Mouse (Mus musculus): ENCODE measurements at regions not wholly inside any gene's neighbourhood (a gene's known extent, or its start where the extent isn't known, plus 50 kb on each side); places are given as distances from the start of the nearest gene placed in this dataset.

GRCm38 (mm10) chr10:117909811-117910239, 64.0 kb upstream of the Rap1b start:
- H3K4me1 ChIP-seq (ENCODE audit: control insufficient read depth, insufficient read depth, low read length), result peaks cover 8% of the 10 kb centered on the region; the same call in 1 of the 2 replicates
- H3K4me3 ChIP-seq (ENCODE audit: low read depth, low read length), result no peak overlapping the region
- no peak overlapping the region for H3K4me2 ChIP-seq
- 66% methylated on average over 11 of the region's 11 CpGs for WGBS (ENCODE audit: insufficient replicate concordance)
- no peaks in the 10 kb centered on the region for H3K9me3 ChIP-seq (replicated peaks; ENCODE audit: control insufficient read depth, low read length)
- H3K27me3 ChIP-seq (ENCODE audit: control insufficient read depth, insufficient read depth, low read length), result no peaks in the 10 kb centered on the region
- no peak overlapping the region for H3K9ac ChIP-seq (ENCODE audit: low read depth, low read length)
- no peaks in the 10 kb centered on the region for H3K36me3 ChIP-seq (ENCODE audit: control insufficient read depth, insufficient read depth, low read length)
- no peak for ATAC-seq (replicated peaks; ENCODE audit: insufficient number of reproducible peaks, low FRiP score, low TSS enrichment)
- no peak overlapping the region for H3K27ac ChIP-seq (ENCODE audit: low read depth, low read length)

- Histone ChIP-seq H3K4me1 (ENCODE audit: control insufficient read depth, insufficient read depth, low read length) (peaks cover 8% of the 10 kb centered on the region; the same call in 1 of the 2 replicates), H3K36me3 (ENCODE audit: control insufficient read depth, insufficient read depth, low read length) (no peaks in the 10 kb centered on the region), H3K27me3 (ENCODE audit: control insufficient read depth, insufficient read depth, low read length) (no peaks in the 10 kb centered on the region), H3K4me3 (ENCODE audit: low read depth, low read length) (no peak overlapping the region), H3K27ac (ENCODE audit: low read depth, low read length) (no peak overlapping the region), H3K4me2 (no peak overlapping the region), H3K9me3 (replicated peaks; ENCODE audit: control insufficient read depth, low read length) (no peaks in the 10 kb centered on the region), H3K9ac (ENCODE audit: low read depth, low read length) (no peak overlapping the region)
- WGBS (ENCODE audit: insufficient replicate concordance), result 85% methylated on average over 7 of the region's 7 CpGs
- no peak for ATAC-seq (replicated peaks; ENCODE audit: insufficient number of reproducible peaks, low FRiP score, low TSS enrichment)
Measured at GRCm38 (mm10) chr10:117910426-117910825, 64.6 kb upstream of the Rap1b start.

- no peaks in the 10 kb centered on the region for H3K36me3 ChIP-seq (ENCODE audit: control insufficient read depth, insufficient read depth, low read length)
- H3K9ac ChIP-seq (ENCODE audit: low read depth, low read length), result no peak overlapping the region
- no peaks in the 10 kb centered on the region for H3K4me1 ChIP-seq (ENCODE audit: control insufficient read depth, insufficient read depth, low read length)
- no peak overlapping the region for H3K27ac ChIP-seq (ENCODE audit: low read depth, low read length)
- H3K4me2 ChIP-seq, result no peak overlapping the region
- WGBS (ENCODE audit: insufficient replicate concordance), result 84% methylated on average over 4 of the region's 4 CpGs
- no peak overlapping the region for H3K4me3 ChIP-seq (ENCODE audit: low read depth, low read length)
- no peaks in the 10 kb centered on the region for H3K27me3 ChIP-seq (ENCODE audit: control insufficient read depth, insufficient read depth, low read length)
- H3K9me3 ChIP-seq (replicated peaks; ENCODE audit: control insufficient read depth, low read length), result no peaks in the 10 kb centered on the region
- ATAC-seq (replicated peaks; ENCODE audit: insufficient number of reproducible peaks, low FRiP score, low TSS enrichment), result no peak
Measured at GRCm38 (mm10) chr10:117915011-117915735, 69.3 kb upstream of the Rap1b start.

GRCm38 (mm10) chr10:117916280-117916679, 70.4 kb upstream of the Rap1b start:
- Histone ChIP-seq H3K27ac (ENCODE audit: low read depth, low read length) (no peak overlapping the region), H3K4me2 (no peak overlapping the region), H3K4me3 (ENCODE audit: low read depth, low read length) (no peak overlapping the region), H3K9ac (ENCODE audit: low read depth, low read length) (no peak overlapping the region), H3K36me3 (ENCODE audit: control insufficient read depth, insufficient read depth, low read length) (no peaks in the 10 kb centered on the region), H3K9me3 (replicated peaks; ENCODE audit: control insufficient read depth, low read length) (no peaks in the 10 kb centered on the region), H3K4me1 (ENCODE audit: control insufficient read depth, insufficient read depth, low read length) (no peaks in the 10 kb centered on the region), H3K27me3 (ENCODE audit: control insufficient read depth, insufficient read depth, low read length) (no peaks in the 10 kb centered on the region)
- ATAC-seq (replicated peaks; ENCODE audit: insufficient number of reproducible peaks, low FRiP score, low TSS enrichment), result no peak
- WGBS (ENCODE audit: insufficient replicate concordance), result 28% methylated on average over 7 of the region's 7 CpGs

- Histone ChIP-seq H3K27me3 (ENCODE audit: control insufficient read depth, insufficient read depth, low read length) (no peaks in the 10 kb centered on the region), H3K9me3 (replicated peaks; ENCODE audit: control insufficient read depth, low read length) (no peaks in the 10 kb centered on the region), H3K36me3 (ENCODE audit: control insufficient read depth, insufficient read depth, low read length) (no peaks in the 10 kb centered on the region), H3K4me3 (ENCODE audit: low read depth, low read length) (no peak overlapping the region), H3K4me1 (ENCODE audit: control insufficient read depth, insufficient read depth, low read length) (no peaks in the 10 kb centered on the region), H3K9ac (ENCODE audit: low read depth, low read length) (no peak overlapping the region), H3K27ac (ENCODE audit: low read depth, low read length) (no peak overlapping the region), H3K4me2 (no peak overlapping the region)
- 77% methylated on average over 2 of the region's 2 CpGs for WGBS (ENCODE audit: insufficient replicate concordance)
- no peak for ATAC-seq (replicated peaks; ENCODE audit: insufficient number of reproducible peaks, low FRiP score, low TSS enrichment)
Measured at GRCm38 (mm10) chr10:117917870-117918269, 72.0 kb upstream of the Rap1b start.

GRCm38 (mm10) chr10:117918616-117919015, 72.8 kb upstream of the Rap1b start:
- H3K4me3 ChIP-seq (ENCODE audit: low read depth, low read length), result no peak overlapping the region
- no peaks in the 10 kb centered on the region for H3K36me3 ChIP-seq (ENCODE audit: control insufficient read depth, insufficient read depth, low read length)
- no peaks in the 10 kb centered on the region for H3K4me1 ChIP-seq (ENCODE audit: control insufficient read depth, insufficient read depth, low read length)
- no peak overlapping the region for H3K27ac ChIP-seq (ENCODE audit: low read depth, low read length)
- ATAC-seq (replicated peaks; ENCODE audit: insufficient number of reproducible peaks, low FRiP score, low TSS enrichment), result no peak
- no peak overlapping the region for H3K4me2 ChIP-seq
- no peaks in the 10 kb centered on the region for H3K9me3 ChIP-seq (replicated peaks; ENCODE audit: control insufficient read depth, low read length)
- H3K27me3 ChIP-seq (ENCODE audit: control insufficient read depth, insufficient read depth, low read length), result no peaks in the 10 kb centered on the region
- no peak overlapping the region for H3K9ac ChIP-seq (ENCODE audit: low read depth, low read length)
- 74% methylated on average over 8 of the region's 8 CpGs for WGBS (ENCODE audit: insufficient replicate concordance)

- ATAC-seq (replicated peaks; ENCODE audit: insufficient number of reproducible peaks, low FRiP score, low TSS enrichment), result no peak
- Histone ChIP-seq H3K9me3 (replicated peaks; ENCODE audit: control insufficient read depth, low read length) (no peaks in the 10 kb centered on the region), H3K4me1 (ENCODE audit: control insufficient read depth, insufficient read depth, low read length) (no peaks in the 10 kb centered on the region), H3K4me2 (no peak overlapping the region), H3K4me3 (ENCODE audit: low read depth, low read length) (no peak overlapping the region), H3K9ac (ENCODE audit: low read depth, low read length) (no peak overlapping the region), H3K36me3 (ENCODE audit: control insufficient read depth, insufficient read depth, low read length) (no peaks in the 10 kb centered on the region), H3K27me3 (ENCODE audit: control insufficient read depth, insufficient read depth, low read length) (no peaks in the 10 kb centered on the region), H3K27ac (ENCODE audit: low read depth, low read length) (no peak overlapping the region)
- 64% methylated on average over 7 of the region's 7 CpGs for WGBS (ENCODE audit: insufficient replicate concordance)
Measured at GRCm38 (mm10) chr10:117919186-117919941, 73.5 kb upstream of the Rap1b start.

GRCm38 (mm10) chr10:117925186-117925585, 79.4 kb upstream of the Rap1b start:
- WGBS (ENCODE audit: insufficient replicate concordance), result 90% methylated on average over 7 of the region's 7 CpGs
- Histone ChIP-seq H3K4me3 (ENCODE audit: low read depth, low read length) (no peak overlapping the region), H3K9ac (ENCODE audit: low read depth, low read length) (no peak overlapping the region), H3K9me3 (replicated peaks; ENCODE audit: control insufficient read depth, low read length) (no peaks in the 10 kb centered on the region), H3K27me3 (ENCODE audit: control insufficient read depth, insufficient read depth, low read length) (no peaks in the 10 kb centered on the region), H3K4me1 (ENCODE audit: control insufficient read depth, insufficient read depth, low read length) (no peaks in the 10 kb centered on the region), H3K4me2 (no peak overlapping the region), H3K27ac (ENCODE audit: low read depth, low read length) (no peak overlapping the region), H3K36me3 (ENCODE audit: control insufficient read depth, insufficient read depth, low read length) (no peaks in the 10 kb centered on the region)
- no peak for ATAC-seq (replicated peaks; ENCODE audit: insufficient number of reproducible peaks, low FRiP score, low TSS enrichment)
